Mouse (Mus musculus) CD4-positive helper T cell, adult 2 months (primary cell): ENCODE measurements at regions not wholly inside any gene's neighbourhood (a gene's known extent, or its start where the extent isn't known, plus 50 kb on each side); places are given as distances from the start of the nearest gene placed in this dataset.

ENCODE experiments used
- DNase-seq: peaks from one replicate; pipeline ENCODE4 v3.0.0-alpha.2; 2012; ENCODE audit warnings: low read depth, missing footprints, low spot score

DNA sequence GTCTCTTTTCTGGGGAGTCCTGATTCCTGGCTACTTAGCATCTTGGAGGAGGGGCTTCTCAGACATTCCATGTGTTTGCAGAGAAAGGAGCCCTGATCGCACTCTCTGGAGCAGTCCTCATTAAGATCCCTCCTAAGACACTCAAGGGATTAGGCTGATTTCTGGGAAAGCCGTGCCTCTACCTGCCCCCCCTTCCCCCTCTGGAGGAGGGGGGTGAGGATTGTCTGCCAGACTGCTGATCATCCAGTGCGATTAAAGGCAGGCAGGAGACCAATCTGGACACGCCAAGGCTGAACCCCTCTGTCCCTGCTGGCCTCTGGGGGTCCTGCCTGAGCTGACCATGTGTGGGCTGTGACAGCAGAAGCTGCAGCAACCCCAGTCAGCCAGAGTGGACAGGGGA, 65.4 kb downstream of the Vegfa start:
- DNase-seq: no peak

DNA sequence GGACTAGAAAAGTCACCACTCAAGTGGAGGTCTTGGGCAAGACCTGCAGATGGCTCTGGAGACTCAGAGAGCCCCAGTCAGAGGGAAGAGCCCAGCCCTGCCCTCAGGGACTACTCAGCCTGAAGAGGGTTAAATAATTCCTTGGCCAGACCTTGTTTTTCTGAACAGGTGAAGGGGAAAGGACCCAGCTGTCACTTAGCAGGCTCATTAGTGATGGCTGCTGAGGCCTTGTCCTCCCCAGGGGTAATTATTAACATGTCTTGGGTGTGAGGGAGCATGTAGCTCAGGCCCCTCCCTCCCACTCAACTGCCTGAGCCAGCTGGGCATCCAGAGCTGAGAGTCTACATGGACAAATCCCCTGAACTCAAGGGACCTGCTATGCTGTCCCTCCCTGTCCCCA, 68.1 kb downstream of the Vegfa start:
- no peak for DNase-seq

DNA sequence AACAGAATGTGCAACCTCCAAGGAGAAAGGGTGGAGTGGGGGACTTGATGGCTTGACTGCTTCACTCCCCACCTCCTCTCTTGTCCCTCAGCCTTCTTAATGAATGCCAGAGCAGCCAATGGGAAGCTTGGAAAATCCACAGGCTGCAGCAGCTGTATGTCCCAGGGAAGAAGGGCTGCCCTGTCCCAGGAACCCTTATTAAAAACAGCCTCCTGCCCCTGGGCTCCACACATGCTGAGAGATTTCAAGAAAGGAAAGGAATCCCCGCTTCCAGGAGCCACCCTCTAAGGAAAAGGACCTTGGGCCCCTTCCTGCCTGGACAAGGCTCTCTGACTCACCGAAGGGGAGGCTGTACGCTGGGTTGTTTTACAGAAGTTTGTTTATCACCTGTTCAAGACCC, 68.8 kb downstream of the Vegfa start:
- DNase-seq: no peak

DNA sequence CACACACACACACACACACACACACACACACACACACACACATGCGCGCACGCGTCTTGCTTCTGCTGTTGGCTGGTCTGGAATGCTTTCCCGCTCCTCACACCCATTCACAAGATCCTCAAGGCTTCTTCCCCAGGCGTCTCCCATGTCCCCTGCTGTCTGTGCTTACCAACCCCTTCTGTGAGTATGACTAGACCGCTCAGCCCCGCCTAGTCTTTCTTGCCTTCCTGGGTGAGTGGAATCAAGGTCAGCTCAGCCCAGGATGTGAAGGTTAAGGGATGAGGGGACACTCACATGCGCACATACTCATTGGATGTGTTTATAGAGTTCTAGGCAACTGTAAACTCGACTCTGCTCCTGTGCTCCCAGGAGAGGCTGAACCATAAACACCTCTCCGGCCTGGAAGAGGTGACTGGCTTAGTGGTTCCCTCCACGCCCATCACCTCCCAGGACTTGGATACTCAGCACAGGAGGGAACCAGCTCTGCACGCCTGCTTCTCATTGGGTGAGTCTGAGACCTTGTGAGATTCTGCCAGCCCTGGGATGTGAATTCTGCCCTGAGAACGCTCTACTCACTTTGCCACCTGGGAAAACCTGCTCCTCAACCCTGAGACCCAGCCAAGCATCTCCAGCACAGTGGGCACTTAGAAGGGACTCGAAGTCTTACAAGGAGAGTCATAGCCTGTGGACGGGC, 70.4 kb downstream of the Vegfa start:
- no peak for DNase-seq

DNA sequence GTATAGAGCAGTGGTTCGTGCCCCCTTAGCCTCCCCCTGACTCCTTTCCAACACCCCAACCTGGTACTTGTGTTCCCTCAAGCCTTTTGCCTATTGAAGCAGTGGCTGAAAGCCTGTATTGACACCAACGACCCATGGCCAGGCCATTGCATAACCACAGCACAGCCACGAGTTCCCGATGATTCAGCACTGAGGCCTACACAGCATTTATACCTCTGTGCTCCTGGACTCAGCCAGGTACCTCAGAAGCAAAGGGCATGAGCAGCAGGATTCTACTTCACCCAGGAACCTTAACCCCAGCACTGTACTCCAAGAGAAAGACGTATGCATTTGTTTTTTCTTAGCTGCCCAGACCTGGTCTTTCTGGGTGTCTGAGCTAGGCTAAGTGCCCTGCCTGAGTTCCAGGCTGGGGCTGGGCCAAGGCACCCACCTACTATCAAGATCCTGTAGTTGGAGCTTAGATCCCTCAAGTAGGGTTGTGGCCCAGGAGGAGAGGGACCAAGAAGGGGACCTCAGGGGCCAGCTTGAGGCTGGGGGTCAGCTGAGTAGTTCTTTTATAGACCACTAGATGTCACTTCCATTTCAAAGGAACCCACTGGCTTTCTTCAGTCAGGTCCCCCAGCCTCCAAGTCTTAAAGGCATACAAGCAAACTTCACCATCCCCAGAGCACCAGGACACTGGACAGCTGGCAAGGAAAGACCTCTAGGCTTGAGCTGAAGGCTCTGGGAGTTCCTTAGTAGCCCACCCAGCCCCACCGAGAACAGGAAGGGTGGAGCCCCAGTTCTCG, 73.9 kb downstream of the Vegfa start:
- no peak for DNase-seq

DNA sequence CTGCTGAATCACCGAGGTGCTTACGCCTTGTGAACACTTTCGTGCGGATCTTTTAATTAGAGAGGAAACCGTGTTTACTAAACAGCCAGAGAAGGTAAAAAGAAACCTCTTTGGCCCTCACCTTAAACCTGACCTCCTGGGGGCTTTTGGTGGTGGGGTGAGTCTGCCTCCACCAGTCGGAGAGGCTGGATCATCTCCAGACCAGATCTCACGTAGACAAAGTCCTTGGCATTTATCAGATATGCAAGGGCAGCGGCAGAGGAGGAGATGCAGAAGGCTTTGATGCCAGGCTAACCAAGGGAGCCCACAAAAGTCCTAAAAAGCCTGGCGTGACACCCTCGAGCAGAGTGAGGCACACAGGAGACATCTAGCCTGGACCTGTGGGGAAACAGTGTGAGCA, 76.7 kb downstream of the Vegfa start:
- no peak for DNase-seq

DNA sequence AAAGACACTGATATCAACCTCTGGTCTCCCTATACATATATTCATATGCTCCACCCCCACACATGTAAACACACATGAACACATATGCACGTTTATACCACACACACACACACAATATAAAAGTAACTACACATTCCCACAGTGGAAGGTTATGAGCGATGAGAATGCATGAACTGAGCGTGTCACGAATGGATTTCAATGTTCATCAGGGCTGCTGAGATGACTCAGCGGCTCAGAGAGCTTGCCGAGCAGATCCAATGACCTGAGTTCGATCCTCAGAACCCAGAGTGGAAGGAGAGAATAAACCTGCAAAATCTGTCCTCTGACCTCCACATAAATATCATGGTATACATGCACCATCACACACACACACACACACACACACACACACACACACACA, 77.3 kb downstream of the Vegfa start:
- DNase-seq: no peak

DNA sequence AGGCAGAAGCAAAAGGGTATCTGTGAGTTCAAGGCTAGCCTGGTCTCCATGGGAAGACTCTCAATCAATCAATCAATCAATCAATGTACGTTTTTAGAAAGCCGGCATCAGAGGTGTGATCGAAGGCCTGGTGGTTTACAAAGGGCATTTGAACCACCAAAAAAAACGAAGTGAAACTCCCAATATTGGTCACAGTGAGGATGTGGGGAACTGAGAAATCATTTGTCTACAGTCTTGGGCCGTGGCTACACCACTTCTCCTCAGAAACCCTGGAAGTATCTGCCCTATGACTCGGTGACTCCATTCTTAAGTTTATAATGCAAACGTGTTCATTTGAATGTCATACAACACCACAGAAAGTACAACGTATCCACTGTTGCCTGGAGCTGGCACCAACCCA, 78.6 kb downstream of the Vegfa start:
- DNase-seq: no peak

DNA sequence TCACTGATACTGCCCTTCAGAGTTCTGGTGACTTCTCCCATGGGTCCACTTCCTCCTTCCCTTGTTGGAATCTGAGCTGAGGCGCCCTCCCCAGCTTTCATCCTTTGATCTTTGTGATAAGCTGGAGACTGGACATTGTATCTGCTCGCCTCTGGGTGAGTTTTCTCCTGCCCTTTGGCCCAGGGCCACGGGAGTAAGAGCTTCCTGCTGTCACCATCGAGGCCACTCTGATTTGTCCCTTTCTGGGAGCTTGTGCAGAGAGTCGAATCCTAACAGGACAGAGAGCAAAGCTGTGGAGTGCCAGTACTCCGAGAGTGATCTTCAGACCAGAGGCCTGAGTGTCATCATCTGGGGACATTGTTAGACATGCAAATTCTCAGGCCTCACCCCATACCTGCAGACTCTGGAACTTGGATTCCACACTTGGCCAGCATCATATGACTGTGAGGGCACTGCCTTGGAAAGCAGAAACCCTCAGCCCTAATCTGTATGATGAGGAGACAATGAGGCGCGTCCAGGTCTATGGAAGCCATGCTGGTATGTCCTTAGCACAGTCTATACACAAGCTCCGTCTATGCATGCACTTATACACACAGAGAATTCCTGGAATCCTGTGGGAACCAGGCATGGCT, 81.5 kb downstream of the Vegfa start:
- no peak for DNase-seq

DNA sequence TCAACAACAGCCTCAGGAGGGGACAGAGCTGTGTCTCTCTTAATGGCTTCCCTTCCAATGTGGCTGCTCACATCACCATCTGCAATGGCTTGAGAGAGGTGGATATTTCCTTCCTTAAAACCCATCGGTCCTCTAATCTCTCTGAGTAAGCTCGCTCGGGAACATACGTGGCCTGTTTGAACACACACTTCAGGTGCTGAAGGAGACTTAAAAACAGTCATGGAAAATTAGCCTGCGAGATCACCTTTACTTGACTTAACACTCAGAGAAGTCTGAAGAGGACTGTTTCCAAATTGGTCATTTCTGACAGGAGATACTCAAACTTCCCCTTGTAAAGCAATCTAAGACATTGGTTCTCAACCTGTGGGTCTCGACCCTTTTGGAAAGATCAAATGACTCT, 83.0 kb downstream of the Vegfa start:
- no peak for DNase-seq

DNA sequence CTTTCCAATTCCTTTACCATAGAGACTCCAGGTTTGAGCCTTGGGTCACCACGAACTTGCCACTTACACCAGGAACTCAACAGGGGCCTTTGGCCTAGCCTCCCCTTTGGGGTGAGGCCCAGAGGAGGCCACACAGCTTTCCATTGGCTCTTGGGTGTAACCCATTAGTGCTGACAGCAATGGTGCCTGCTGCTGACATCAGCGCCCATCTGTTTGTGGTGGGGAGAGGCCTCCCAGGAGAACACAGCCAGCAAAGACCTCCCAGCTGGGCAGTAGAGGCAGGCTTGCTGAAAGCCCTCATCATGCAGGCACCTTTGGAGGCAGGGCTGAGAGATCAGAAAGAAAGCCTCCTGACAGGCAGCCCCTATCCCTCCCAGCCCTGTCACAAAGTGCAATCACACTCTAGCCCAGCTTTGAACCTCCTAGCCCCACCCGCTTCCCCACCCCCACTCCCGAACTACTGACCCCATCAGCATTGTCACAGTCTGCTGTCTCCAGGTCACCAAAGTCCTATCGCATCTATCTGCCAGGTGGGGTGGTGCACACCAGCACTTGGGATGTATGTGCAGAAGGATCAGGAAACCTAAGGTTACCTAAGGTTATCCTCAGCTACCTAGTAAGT, 83.7 kb downstream of the Vegfa start:
- no peak for DNase-seq

DNA sequence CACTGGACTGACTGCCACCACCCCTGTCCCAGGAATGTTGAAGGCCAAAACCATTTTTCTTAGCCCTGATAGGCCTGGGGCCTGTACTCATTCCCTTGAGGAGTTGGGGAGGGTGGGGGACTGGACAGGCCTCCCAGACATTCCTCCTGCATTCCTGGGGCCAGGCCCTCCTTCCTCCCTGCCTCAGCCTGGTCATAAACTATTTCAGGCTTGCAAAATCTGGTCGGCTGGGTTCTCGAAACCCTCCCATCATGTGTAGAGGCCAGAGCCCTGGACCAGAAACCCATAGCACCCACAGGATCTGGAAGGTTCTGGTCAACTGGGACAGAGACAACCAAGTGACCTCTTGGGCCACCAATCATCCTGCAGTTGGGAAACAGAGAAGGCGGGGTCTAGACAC, 87.2 kb downstream of the Vegfa start:
- DNase-seq: no peak

DNA sequence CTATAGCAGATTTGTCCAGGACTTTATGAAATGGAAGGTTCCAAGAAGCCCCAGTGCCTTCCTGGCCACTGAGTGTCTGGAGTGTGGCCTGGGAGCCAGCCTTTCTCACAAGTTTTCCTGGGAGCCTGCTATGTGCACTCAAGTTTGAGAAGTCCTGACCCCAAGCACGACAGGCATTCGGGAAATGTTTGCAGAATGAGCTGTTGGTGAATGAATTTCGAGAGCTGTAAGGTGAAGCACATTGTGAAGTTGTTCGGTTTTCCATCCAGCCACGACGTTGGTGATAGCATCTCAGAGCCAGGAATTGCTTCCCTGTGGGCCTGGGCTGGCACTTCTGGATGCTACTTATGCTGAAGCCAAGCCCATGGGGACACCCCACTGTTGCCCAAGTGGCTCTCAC, 88.9 kb downstream of the Vegfa start:
- DNase-seq: no peak

DNA sequence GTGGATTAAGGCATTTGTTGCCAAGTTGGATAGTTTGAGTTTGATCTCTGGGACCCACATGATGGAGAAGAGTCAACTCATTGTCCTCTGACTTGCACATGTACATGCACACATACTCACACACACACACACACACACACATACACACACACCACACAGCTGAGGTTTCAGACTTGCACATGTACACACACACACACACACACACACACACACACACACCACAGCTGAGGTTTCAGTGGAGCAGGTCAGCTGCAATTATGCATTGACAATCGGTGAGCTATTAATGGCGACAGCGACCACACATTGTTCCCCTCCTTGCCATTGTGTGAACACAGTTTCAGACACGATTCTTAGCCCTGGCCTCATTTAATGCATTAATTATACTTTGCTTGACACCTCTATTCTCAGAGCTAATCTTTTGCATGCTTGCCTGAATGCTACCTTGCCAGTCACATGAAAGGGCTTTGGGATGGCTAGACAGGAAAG, 90.2 kb downstream of the Vegfa start:
- DNase-seq: no peak

DNA sequence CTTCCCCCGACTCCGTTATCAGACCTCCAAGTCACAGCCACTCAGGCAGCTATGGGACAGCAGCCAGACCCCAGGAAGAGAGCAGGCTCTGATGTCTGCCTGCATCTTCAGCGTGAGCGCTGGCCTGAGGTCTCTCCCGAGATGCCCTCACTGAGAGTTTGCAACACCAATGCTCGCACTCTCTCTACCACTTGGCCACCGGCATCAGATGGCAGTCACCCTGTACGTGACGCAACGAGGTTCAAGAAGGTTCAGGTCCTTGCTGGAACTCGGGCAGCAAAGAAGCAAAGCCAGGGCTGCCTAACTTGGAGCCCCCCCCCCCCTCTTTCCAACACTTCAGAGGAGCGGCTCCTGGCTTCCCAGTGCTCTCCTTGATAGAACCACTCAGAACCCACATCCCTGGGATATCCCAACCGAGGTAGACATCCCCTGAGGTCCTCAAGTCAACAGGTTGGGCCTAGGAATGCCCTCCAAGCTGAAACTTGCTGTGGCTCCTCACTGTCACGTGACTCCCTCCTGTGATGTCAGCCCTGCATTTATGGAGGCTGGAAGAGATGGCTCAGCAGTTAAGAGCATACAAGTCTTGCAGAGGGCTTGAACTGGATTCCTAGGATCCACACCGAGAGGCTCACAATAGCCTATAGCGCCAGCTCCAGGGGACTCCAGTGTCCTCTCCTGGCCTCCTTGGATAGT, 91.9 kb downstream of the Vegfa start:
- DNase-seq: no peak

DNA sequence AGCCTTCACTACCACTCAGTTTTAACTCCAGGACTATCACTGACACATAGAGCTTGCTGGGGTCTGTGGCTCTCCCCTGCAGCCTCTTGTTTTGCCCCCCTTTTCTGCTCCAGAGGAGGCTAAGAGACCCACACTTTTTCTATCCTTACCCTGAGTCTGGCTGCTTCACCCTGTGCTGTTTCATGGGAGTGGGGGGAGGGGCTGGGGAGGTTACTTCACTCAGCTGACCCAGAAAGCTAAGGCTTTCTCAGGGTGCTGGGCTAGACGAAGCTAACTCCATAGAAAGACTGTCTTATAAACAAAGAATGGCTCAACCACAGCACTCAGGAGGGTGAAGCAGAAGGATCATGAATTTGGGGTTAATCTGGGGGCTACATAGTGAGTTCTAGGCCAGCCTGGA, 93.9 kb downstream of the Vegfa start:
- DNase-seq: no peak

DNA sequence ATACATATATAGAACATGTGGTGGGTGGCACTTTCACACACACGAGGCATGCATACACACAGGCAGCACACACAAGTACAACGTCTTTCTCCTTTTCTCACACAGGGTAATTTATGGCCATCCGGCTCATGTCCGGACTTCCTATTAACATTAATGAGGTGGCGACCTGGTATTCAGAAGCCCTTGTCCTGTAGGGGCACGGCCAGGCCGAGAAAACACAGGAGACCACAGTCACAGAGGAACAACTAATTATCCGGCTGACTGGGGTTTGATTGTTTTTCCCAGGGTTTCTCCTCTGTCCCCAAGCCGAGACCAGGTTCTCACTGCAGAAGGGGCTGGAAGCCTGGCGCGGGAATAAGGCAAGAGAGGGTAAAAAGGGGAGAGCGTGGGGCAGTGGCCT, 95.6 kb downstream of the Vegfa start:
- no peak for DNase-seq

DNA sequence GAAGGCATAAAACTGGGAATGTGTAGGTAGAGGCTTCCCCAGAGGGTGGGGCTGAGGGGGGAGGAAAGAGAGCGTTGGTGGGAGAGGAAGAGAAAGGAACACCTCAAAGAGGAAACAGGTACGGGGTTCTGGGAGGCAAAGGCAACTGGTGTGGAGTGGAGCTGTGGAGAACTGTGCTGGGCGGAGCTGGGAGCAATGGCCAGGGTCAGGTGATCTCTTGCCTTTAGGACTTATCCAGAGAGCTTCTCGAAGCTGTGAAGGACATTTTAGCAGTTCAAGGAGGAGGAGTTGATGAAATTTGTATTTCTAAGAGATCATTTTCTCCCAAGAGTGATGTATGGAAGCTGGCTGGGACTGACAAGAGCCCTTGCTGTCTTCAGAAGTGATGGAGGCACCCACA, 96.9 kb downstream of the Vegfa start:
- DNase-seq: no peak

DNA sequence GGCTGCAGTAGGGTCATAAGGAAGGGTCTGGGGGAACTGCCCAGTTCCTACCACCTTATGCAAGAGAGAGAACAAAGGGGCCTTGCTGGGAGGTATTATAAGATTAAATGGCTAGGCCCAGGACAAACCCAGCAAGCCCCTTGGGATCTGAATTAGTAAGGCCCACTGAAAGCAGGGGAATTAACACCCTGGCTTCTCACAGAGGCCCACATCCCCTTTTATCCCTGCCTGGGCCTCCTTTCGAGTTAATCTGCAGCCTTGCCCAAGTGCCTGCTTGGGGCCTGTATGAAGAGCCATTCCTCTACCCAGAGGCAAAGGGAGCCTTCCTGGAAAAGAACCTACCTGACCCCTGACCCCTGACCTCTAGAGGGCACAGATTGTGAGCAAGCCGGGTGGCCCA, 98.2 kb downstream of the Vegfa start:
- DNase-seq: no peak

DNA sequence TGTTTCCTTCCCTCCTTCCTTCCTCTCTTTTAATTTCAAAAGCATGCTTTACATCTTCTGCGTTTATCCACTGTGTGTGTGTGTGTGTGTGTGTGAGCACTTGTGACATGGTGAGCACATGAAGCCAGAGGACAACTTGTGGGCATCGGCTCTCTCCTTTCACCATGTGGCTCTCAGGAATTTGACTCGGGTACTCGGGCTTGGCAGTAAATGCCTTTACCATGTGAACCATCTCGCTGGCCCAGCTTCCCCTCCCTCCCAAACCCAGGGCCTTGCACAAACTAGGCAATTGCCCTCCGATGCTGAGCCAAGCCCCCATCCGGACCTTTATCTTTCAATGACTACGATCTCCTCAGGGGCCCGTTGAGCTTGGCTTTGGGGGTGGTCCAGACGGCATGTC, 99.1 kb downstream of the Vegfa start:
- no peak for DNase-seq

DNA sequence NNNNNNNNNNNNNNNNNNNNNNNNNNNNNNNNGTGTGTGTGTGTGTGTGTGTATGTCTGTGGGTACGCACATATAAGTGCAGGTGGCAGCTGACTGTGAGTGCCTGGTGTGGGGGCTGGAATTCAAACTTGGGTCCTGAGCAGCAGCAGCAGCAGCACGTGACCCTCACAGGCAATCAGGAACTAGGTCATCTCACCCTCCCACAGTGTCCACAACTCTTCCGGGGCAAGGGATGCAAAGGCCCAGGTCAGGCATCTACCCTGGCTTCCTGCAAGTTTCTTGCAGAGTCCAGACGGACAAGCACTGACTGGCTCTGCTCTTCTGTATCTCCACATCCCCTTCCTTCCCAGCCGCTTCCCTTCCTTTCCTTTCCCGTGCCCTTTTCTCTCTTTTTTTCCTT, 99.6 kb downstream of the Vegfa start:
- DNase-seq: no peak

DNA sequence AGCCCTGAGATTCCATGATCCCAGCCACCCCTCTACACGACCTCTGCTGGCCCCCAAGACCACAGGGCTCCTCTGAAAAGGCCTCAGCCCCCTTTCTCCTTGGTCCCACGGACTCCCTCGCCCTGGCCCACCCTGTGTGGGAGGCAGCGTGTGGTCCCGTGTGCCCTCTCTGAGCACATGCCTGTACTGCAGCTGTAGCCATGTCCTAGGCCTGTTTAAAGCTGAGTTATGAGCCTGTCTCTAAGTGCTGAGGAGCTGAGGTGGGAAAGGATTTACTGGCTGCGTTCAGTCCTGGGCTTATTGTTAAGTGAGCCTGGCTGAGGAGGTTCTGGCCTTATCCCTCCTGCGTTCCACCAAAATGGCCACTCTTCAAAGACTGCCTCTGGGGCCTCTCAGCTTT, 102.6 kb downstream of the Vegfa start:
- DNase-seq: no peak
